Mouse (Mus musculus): ENCODE data around the gene Spam1. TPM values are rescaled to one million over a fixed set of nuclear protein-coding genes. Genes with fewer than 3 reads are reported as not detected.

The Spam1 gene
- polyA plus RNA-seq (2012; rRNA removed) = not detected in 2 replicates

GRCm38 (mm10) chr6:24790888-24791287, at the start of gene Spam1:
TSS of gene Spam1 (plus strand) at chr6:24791188.

GRCm38 (mm10) chr6:24748029-24748428, 43.0 kb upstream of the Spam1 start, which contains the start of gene Hyal4:
TSS of gene Hyal4 (plus strand) at chr6:24748329.

Other genes with a start within 250 kb of the Spam1 start
- gene Lmod2, start 193.4 kb upstream of the Spam1 start, polyA plus RNA-seq (2012; rRNA removed) = 0.26 and 0.91 TPM in 2 replicates
- 65.9 and 107 TPM in 2 replicates for gene Wasl, start 126.2 kb upstream of the Spam1 start, polyA plus RNA-seq (2012; rRNA removed)
- not detected in 2 replicates for gene Hyal6, start 57.9 kb upstream of the Spam1 start, polyA plus RNA-seq (2012; rRNA removed)
- 0.02 TPM in 1 of 2 replicates, not detected in the other for gene Hyal4, start 42.9 kb upstream of the Spam1 start, polyA plus RNA-seq (2012; rRNA removed)
- not detected in 2 replicates for gene Hyal5, start 66.8 kb downstream of the Spam1 start, polyA plus RNA-seq (2012; rRNA removed)
- gene Tmem229a, start 165.1 kb downstream of the Spam1 start, polyA plus RNA-seq (2012; rRNA removed) = 0.09 and 0.36 TPM in 2 replicates

Data from stomach, adult 2 months (tissue).